Mouse (Mus musculus): Measurements from ENCODE around the gene Ambp. TPM values are rescaled to one million over a fixed set of nuclear protein-coding genes. Genes with fewer than 3 reads are reported as not detected.

The Ambp gene
- polyA plus RNA-seq, 1 experiment from 2014 or later = 1.5 TPM

Other genes starting within 250 kb of the Ambp start
- gene Zfp618, start 189.2 kb downstream of the Ambp start, polyA plus RNA-seq (2015; fragmentation: Nextera tagmentation; extraction: Ambion mirVana) = 7.7 and 12.5 TPM in 2 replicates
- gene Kif12, start 17.3 kb upstream of the Ambp start, polyA plus RNA-seq (2015; fragmentation: Nextera tagmentation; extraction: Ambion mirVana) = 0.11 and 0.44 TPM in 2 replicates
- 3.0 and 4.5 TPM in 2 replicates for gene Col27a1, start 59.2 kb upstream of the Ambp start, polyA plus RNA-seq (2015; fragmentation: Nextera tagmentation; extraction: Ambion mirVana)
- not detected in 2 replicates for gene Orm1, start 189.8 kb upstream of the Ambp start, polyA plus RNA-seq (2015; fragmentation: Nextera tagmentation; extraction: Ambion mirVana)
- not detected in 2 replicates for gene Orm3, start 201.4 kb upstream of the Ambp start, polyA plus RNA-seq (2015; fragmentation: Nextera tagmentation; extraction: Ambion mirVana)
- not detected in 2 replicates for gene Orm2, start 207.7 kb upstream of the Ambp start, polyA plus RNA-seq (2015; fragmentation: Nextera tagmentation; extraction: Ambion mirVana)
- gene Akna, start 248.6 kb upstream of the Ambp start, polyA plus RNA-seq (2015; fragmentation: Nextera tagmentation; extraction: Ambion mirVana) = 4.4 and 5.8 TPM in 2 replicates